Mouse (Mus musculus) Patski (cell line): ENCODE results near the gene Dnajb12. TPM values are rescaled to one million over a fixed set of nuclear protein-coding genes. Genes with fewer than 3 reads are reported as not detected.

ENCODE experiments used
- ATAC-seq: fragments of 100-300 bp; one replicate; pipeline ENCODE4 v1.8.0; 2021
- CTCF ChIA-PET: fragments of 350-600 bp; sonication (Branson Sonifier 250); formaldehyde crosslinking; loops from one replicate; lab custom pipeline; 2022; ENCODE audit warnings: inconsistent platforms; lab: Charles Lee
- POLR2A ChIA-PET: fragments of 350-600 bp; sonication (Branson Sonifier 250); formaldehyde crosslinking; loops from one replicate; lab custom pipeline; 2022; ENCODE audit warnings: antibody characterized with exemption, inconsistent platforms; lab: Charles Lee
- DNase-seq: peaks from one replicate; pipeline ENCODE4 v3.0.0-alpha.2; 2011; ENCODE audit warnings: low read depth, low spot score
- H3K27me3 ChIP-seq: fragments of 371-371 bp; one replicate; pipeline ENCODE4 v1.5.1; 2021
- CTCF ChIP-seq: fragments of 100-300 bp; IDR thresholded peaks from one replicate; pipeline ENCODE4 v1.5.1; 2021
- in situ Hi-C: fragments of 300-500 bp; cut with MboI; formaldehyde crosslinking; loops from 3 replicates; pipeline ENCODE4 v1.11.1; 2018; ENCODE audit warnings: low pct_unique_long_range_greater_than_20kb, mixed read lengths
- polyA plus RNA-seq: library from polyadenylated mRNA; unstranded; gene quantifications from one replicate; pipeline ENCODE4 v1.2.3, GENCODE M21; 2021

The Dnajb12 gene
- polyA plus RNA-seq, 1 experiment from 2014 or later, result 54.0 TPM

DNA sequence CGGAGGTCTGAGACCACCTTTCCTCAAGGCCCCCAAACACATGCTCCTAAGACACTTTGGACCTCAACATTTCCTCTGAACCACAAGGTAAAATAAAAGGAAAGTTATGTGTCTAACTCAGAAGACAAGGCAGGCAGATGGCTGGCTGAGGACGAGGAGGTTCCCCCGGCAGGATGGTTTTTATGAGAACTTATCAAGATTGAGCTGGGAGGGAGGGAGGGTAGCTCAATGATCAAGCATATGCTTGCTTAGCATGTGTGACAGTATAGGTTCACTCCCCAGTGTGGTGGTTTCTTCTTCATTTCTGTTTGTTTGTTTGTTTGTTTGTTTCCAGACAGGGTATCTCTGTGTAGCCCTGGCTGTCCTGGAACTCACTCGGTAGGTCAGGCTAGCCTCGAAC is 67.0 kb downstream of the Dnajb12 start:
- ATAC-seq (no peak), DNase-seq (no peak)
- H3K27me3 ChIP-seq, result no peaks in the 10 kb centered on the region
- in situ Hi-C loops, result loop anchor here (5.0 kb wide), 1 partner anchor 39 kb away; no protein-coding TSS in a partner anchor
- POLR2A ChIA-PET, result no interaction called here
- no peak for TF ChIP-seq CTCF
- CTCF ChIA-PET, result interaction anchor here (1.8 to 5.5 kb wide), 3 partner anchors 11 to 52 kb away, joined by 6 to 62 read pairs (median 9); no protein-coding TSS in a partner anchor

DNA sequence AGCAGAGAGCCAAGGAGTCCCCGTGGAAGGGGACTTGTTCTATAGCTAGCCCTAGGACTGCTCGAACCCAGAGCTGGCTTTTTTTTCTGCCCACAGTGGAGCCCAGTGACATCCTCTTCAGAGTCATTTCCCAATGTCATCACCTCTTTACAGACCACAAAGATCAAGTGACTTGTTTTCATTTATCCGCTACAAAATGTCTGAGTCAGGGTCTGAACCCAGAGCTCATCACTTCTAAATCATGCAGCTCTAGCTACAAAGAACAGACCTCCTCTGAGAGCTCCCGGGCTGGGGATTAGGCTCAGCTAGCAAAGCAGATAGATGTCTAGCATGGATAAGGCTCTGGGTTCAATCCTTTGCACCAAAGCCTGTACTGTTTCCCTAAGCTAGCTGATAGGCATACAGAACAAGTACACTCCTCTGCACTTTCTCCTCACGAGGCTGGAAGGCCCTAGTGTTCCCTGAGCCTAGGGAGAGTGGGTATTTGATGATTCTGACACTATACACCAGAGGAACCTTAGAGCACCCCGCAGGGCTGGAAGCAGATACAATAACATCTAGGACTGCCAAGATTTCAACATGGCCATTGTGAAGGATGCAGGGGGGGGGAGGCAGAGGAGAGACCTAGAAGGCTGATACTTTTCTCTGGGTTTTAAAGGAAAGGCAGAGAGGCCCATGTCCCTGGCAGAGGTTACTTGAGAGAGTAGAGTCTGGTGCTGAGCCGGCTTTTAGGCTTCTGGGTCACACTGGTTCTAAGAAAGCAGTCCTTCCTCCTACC is 68.1 kb downstream of the Dnajb12 start:
- H3K27me3 ChIP-seq, result no peaks in the 10 kb centered on the region
- POLR2A ChIA-PET, result interaction anchor here (0.6 kb wide), 2 partner anchors 20 to 110 kb away, joined by 3 read pairs; no protein-coding TSS in a partner anchor
- CTCF ChIA-PET, result interaction anchor here (1.1 to 5.5 kb wide), 4 partner anchors 12 to 53 kb away, joined by 3 to 62 read pairs (median 8); no protein-coding TSS in a partner anchor
- DNase-seq (no peak), ATAC-seq (no peak)
- in situ Hi-C loops, result loop anchor here (5.0 kb wide), 1 partner anchor 40 kb away; no protein-coding TSS in a partner anchor
- no peak for TF ChIP-seq CTCF

DNA sequence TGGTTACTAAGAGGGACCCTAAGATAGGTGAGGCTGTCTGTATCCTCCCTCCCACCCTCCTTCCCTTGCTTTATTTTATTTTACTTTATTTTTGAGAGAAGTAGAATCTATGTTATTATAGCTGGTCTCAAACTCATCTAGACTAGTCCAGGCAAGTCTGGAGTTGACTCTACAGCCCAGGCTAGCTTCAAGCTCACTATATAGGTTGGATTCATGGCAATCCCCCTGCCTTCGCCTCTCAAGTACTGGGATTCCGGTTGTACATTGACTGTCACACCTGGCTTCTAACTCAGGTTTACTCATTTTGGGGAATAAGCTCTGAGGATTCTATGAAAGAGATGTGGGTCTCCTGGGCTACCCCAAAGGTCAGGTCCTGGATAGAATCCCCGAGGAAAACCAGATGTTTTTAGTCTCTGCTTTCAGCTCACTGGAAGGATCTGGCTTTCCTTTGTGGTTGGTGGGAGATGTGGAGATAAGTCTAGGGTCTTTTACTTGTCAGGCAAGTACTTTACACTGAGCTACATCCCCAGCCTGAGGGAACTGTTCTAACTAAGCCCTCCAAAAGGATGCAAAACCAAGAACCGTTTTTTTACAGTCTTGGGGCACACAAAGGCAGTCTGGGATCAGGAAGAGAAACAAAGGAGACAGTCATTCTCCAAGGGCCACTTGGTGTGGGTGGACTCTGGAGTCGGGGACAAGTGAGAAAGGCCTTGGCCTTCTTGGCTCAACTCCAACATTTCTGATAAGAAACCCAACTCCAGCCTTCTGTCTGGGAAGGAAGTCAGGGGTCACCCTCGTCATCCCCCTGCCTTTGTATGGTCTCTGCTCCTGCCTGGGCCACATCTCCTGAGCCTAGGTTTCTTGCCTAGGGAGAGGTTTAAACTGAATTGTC is 69.3 kb downstream of the Dnajb12 start:
- POLR2A ChIA-PET, result interaction anchor here (0.6 to 1.5 kb wide), 5 partner anchors 19 to 54 kb away, joined by 3 to 5 read pairs (median 3); no protein-coding TSS in a partner anchor
- TF ChIP-seq CTCF, result no peak
- no peaks in the 10 kb centered on the region for H3K27me3 ChIP-seq
- DNase-seq (no peak), ATAC-seq (no peak)
- in situ Hi-C loops, result loop anchor here (5.0 kb wide), 1 partner anchor 41 kb away; no protein-coding TSS in a partner anchor
- CTCF ChIA-PET, result interaction anchor here (1.2 to 5.5 kb wide), 3 partner anchors 32 to 54 kb away, joined by 3 to 62 read pairs (median 34); no protein-coding TSS in a partner anchor

Other genes with a start within 250 kb of the Dnajb12 start
- 52.4 TPM for gene Micu1, start 177.1 kb upstream of the Dnajb12 start, polyA plus RNA-seq
- 63.9 TPM for gene Ddit4, start 72.3 kb downstream of the Dnajb12 start, polyA plus RNA-seq
- gene Ascc1, start 123.2 kb downstream of the Dnajb12 start, polyA plus RNA-seq, result 34.4 TPM
- 67.8 TPM for gene Anapc16, start 123.6 kb downstream of the Dnajb12 start, polyA plus RNA-seq
- 0.08 TPM for gene Spock2, start 226.7 kb downstream of the Dnajb12 start, polyA plus RNA-seq